Mouse (Mus musculus): ENCODE data around the gene Rbm47. TPM values are rescaled to one million over a fixed set of nuclear protein-coding genes. Genes with fewer than 3 reads are reported as not detected.
"Not testable (repeated sequence)": the region's sequence is repeated elsewhere in the genome, so short reads cannot be mapped to it uniquely, and the experiment has no call there.

Gene Rbm47
- polyA plus RNA-seq, 1 experiment, result 156 TPM

DNA sequence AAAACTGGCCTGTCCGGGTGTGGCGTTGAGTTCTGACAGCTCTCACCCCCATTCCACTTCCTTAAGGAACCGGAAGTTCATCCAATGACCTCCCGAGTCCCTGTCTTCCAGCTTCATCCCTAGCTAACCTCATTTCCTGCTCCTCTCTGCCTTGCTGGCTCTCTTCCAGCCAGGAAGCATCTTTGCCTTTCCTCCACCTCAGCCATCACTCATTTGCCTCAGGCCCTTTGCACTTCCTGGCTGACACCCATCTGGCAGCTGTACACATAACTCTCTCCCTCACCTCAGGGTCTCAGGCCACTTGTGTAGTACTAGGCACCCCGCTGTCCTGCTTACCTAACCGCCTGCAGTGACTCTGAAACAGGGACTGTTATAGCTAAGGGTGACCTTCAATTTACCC lies 178.3 kb downstream of the Rbm47 start:
- WGBS, result 57% methylated on average over 6 of the region's 6 CpGs
- Histone ChIP-seq H3K27me3 (replicated peaks; ENCODE audit: control insufficient read depth, insufficient read depth, low read length) (no peaks in the 10 kb centered on the region), H3K4me1 (ENCODE audit: control insufficient read depth, insufficient read depth, low read length) (no peaks in the 10 kb centered on the region; the same call in 1 of the 2 replicates), H3K27ac (ENCODE audit: insufficient read depth, low read depth, low read length) (no peak overlapping the region), H3K4me3 (ENCODE audit: insufficient read depth, low read depth, low read length) (no peak overlapping the region), H3K36me3 (ENCODE audit: control insufficient read depth, insufficient read depth, low read length) (no peaks in the 10 kb centered on the region)
- TF ChIP-seq CTCF (conservative IDR thresholded peaks at IDR 0.05; ENCODE audit: insufficient read depth, insufficient read length, low read depth, low read length) (no peak), POLR2A (IDR thresholded peaks at IDR 0.05; ENCODE audit: low read depth, low read length) (no peak)
- DNase-seq, result peak; percentile 78

GRCm38 (mm10) chr5:65991191-65991590 lies 181.7 kb downstream of the Rbm47 start:
- no peaks in the 10 kb centered on the region for H3K27me3 ChIP-seq (replicated peaks; ENCODE audit: control insufficient read depth, insufficient read depth, low read length)
- no peak for TF ChIP-seq POLR2A (IDR thresholded peaks at IDR 0.05; ENCODE audit: low read depth, low read length)
- no peak for TF ChIP-seq CTCF (conservative IDR thresholded peaks at IDR 0.05; ENCODE audit: insufficient read depth, insufficient read length, low read depth, low read length)
- no peak overlapping the region for H3K4me3 ChIP-seq (ENCODE audit: insufficient read depth, low read depth, low read length)
- H3K36me3 ChIP-seq (ENCODE audit: control insufficient read depth, insufficient read depth, low read length), result no peaks in the 10 kb centered on the region
- no peak for DNase-seq
- no peaks in the 10 kb centered on the region for H3K4me1 ChIP-seq (ENCODE audit: control insufficient read depth, insufficient read depth, low read length)
- H3K27ac ChIP-seq (ENCODE audit: insufficient read depth, low read depth, low read length), result no peak overlapping the region
- WGBS, result 84% methylated on average over 2 of the region's 2 CpGs

DNA sequence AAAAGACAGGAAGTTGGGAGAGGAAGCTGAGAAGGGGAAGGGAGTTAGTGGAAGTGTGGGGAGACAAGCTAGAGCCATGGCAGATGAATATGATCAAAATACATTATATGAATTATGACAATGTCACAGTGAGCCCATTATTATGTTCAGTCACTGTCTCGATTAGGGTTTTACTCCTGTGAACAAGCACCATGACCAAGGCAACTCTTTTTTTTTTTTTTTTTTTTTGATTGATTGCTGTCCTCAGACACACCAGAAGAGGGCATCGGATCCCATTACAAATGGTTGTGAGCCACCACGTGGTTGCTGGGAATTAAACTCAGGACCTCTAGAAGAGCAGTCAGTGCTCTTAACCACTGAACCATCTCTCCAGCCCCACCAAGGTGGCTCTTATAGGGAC lies 185.9 kb downstream of the Rbm47 start:
- not testable (repeated sequence) for H3K27ac ChIP-seq (ENCODE audit: insufficient read depth, low read depth, low read length); H3K4me1 ChIP-seq (ENCODE audit: control insufficient read depth, insufficient read depth, low read length); H3K27me3 ChIP-seq (replicated peaks; ENCODE audit: control insufficient read depth, insufficient read depth, low read length); H3K4me3 ChIP-seq (ENCODE audit: insufficient read depth, low read depth, low read length); DNase-seq; H3K36me3 ChIP-seq (ENCODE audit: control insufficient read depth, insufficient read depth, low read length)
- WGBS, result 75% methylated on average over 3 of the region's 3 CpGs

DNA sequence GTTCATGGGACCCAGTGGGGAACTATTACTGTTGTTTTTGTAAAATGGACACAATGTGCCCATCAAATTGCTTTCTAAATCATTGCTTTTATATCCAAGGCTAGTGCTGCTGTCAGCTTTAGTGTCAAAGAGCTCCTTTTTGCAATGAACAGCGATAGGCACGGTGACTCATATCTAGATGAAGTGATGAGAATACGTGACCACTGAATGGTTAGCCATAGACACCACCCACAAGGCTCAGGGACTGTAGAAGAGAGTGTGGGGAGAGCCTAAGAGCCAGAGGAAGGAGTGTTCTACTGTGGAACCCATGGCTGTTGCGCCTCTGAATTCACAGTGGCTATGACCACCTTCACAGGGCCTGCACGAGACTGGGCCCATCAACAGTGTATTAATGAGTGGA lies 186.5 kb downstream of the Rbm47 start:
- Histone ChIP-seq H3K4me1 (ENCODE audit: control insufficient read depth, insufficient read depth, low read length) (no peaks in the 10 kb centered on the region), H3K27ac (ENCODE audit: insufficient read depth, low read depth, low read length) (no peak overlapping the region), H3K36me3 (ENCODE audit: control insufficient read depth, insufficient read depth, low read length) (no peaks in the 10 kb centered on the region), H3K27me3 (replicated peaks; ENCODE audit: control insufficient read depth, insufficient read depth, low read length) (no peaks in the 10 kb centered on the region), H3K4me3 (ENCODE audit: insufficient read depth, low read depth, low read length) (no peak overlapping the region)
- no peak for DNase-seq
- WGBS, result 97% methylated on average over 5 of the region's 5 CpGs
- no peak for TF ChIP-seq POLR2A (IDR thresholded peaks at IDR 0.05; ENCODE audit: low read depth, low read length)
- no peak for TF ChIP-seq CTCF (conservative IDR thresholded peaks at IDR 0.05; ENCODE audit: insufficient read depth, insufficient read length, low read depth, low read length)

- H3K4me3 ChIP-seq (ENCODE audit: insufficient read depth, low read depth, low read length), result no peak overlapping the region
- H3K27ac ChIP-seq (ENCODE audit: insufficient read depth, low read depth, low read length), result no peak overlapping the region
- no peaks in the 10 kb centered on the region for H3K4me1 ChIP-seq (ENCODE audit: control insufficient read depth, insufficient read depth, low read length)
- H3K36me3 ChIP-seq (ENCODE audit: control insufficient read depth, insufficient read depth, low read length), result no peaks in the 10 kb centered on the region
- H3K27me3 ChIP-seq (replicated peaks; ENCODE audit: control insufficient read depth, insufficient read depth, low read length), result no peaks in the 10 kb centered on the region
- DNase-seq, result no peak
- 92% methylated on average over 13 of the region's 13 CpGs for WGBS
- TF ChIP-seq POLR2A (IDR thresholded peaks at IDR 0.05; ENCODE audit: low read depth, low read length) (no peak), CTCF (conservative IDR thresholded peaks at IDR 0.05; ENCODE audit: insufficient read depth, insufficient read length, low read depth, low read length) (no peak)
These were observed 197.2 kb downstream of the Rbm47 start for GRCm38 (mm10) chr5:65975731-65976130.

GRCm38 (mm10) chr5:65973189-65973588 lies 199.7 kb downstream of the Rbm47 start:
- Histone ChIP-seq H3K27ac (ENCODE audit: insufficient read depth, low read depth, low read length) (no peak overlapping the region), H3K4me1 (ENCODE audit: control insufficient read depth, insufficient read depth, low read length) (no peaks in the 10 kb centered on the region), H3K36me3 (ENCODE audit: control insufficient read depth, insufficient read depth, low read length) (no peaks in the 10 kb centered on the region), H3K4me3 (ENCODE audit: insufficient read depth, low read depth, low read length) (no peak overlapping the region), H3K27me3 (replicated peaks; ENCODE audit: control insufficient read depth, insufficient read depth, low read length) (no peaks in the 10 kb centered on the region)
- 63% methylated on average over 2 of the region's 2 CpGs for WGBS
- no peak for DNase-seq
- no peak for TF ChIP-seq CTCF (conservative IDR thresholded peaks at IDR 0.05; ENCODE audit: insufficient read depth, insufficient read length, low read depth, low read length)
- TF ChIP-seq POLR2A (IDR thresholded peaks at IDR 0.05; ENCODE audit: low read depth, low read length), result no peak

GRCm38 (mm10) chr5:65968004-65968403 lies 204.9 kb downstream of the Rbm47 start:
- H3K27me3 ChIP-seq (replicated peaks; ENCODE audit: control insufficient read depth, insufficient read depth, low read length), result no peaks in the 10 kb centered on the region
- no peak for TF ChIP-seq CTCF (conservative IDR thresholded peaks at IDR 0.05; ENCODE audit: insufficient read depth, insufficient read length, low read depth, low read length)
- TF ChIP-seq POLR2A (IDR thresholded peaks at IDR 0.05; ENCODE audit: low read depth, low read length), result no peak
- no peak overlapping the region for H3K27ac ChIP-seq (ENCODE audit: insufficient read depth, low read depth, low read length)
- no peak overlapping the region for H3K4me3 ChIP-seq (ENCODE audit: insufficient read depth, low read depth, low read length)
- H3K4me1 ChIP-seq (ENCODE audit: control insufficient read depth, insufficient read depth, low read length), result no peaks in the 10 kb centered on the region
- 92% methylated on average over 3 of the region's 3 CpGs for WGBS
- no peaks in the 10 kb centered on the region for H3K36me3 ChIP-seq (ENCODE audit: control insufficient read depth, insufficient read depth, low read length)
- no peak for DNase-seq

DNA sequence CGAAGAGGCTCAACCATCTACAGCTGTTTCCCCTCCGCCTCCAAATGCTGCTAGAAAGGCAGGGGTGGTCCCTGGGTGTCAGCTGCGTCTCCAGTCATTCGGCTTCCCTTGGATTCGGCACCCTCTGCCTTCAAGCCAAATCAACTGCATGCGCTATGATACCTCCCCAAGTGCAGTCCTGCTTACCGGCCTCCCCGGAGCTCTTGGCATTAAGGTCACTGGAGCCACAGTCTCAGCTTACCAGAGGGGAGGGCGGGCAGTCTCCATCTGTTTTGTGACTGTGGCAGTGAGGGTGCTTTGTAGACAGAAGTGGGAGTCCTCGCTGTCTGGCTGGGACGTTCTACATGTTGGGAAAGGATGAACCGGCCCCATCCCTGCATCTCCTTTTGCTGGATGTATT lies 205.8 kb downstream of the Rbm47 start:
- Histone ChIP-seq H3K4me1 (ENCODE audit: control insufficient read depth, insufficient read depth, low read length) (no peaks in the 10 kb centered on the region), H3K36me3 (ENCODE audit: control insufficient read depth, insufficient read depth, low read length) (no peaks in the 10 kb centered on the region), H3K27ac (ENCODE audit: insufficient read depth, low read depth, low read length) (no peak overlapping the region), H3K4me3 (ENCODE audit: insufficient read depth, low read depth, low read length) (no peak overlapping the region), H3K27me3 (replicated peaks; ENCODE audit: control insufficient read depth, insufficient read depth, low read length) (no peaks in the 10 kb centered on the region)
- WGBS, result 57% methylated on average over 12 of the region's 12 CpGs
- TF ChIP-seq POLR2A (IDR thresholded peaks at IDR 0.05; ENCODE audit: low read depth, low read length) (no peak), CTCF (conservative IDR thresholded peaks at IDR 0.05; ENCODE audit: insufficient read depth, insufficient read length, low read depth, low read length) (no peak)
- no peak for DNase-seq

Other genes with a start within 250 kb of the Rbm47 start
- gene Chrna9, start 238.2 kb downstream of the Rbm47 start, polyA plus RNA-seq (2012; rRNA removed), result not detected in 2 replicates
- gene 9130230L23Rik, start 168.8 kb downstream of the Rbm47 start, polyA plus RNA-seq (2012; rRNA removed), result 0.22 and 0.26 TPM in 2 replicates
- 0.36 and 0.42 TPM in 2 replicates for gene Nsun7, start 86.8 kb upstream of the Rbm47 start, polyA plus RNA-seq (2012; rRNA removed)

Measured in kidney, adult 2 months (tissue).